Mouse (Mus musculus) MEL (cell line): ENCODE results near the gene Gm10591. TPM values are rescaled to one million over a fixed set of nuclear protein-coding genes. Genes with fewer than 3 reads are reported as not detected.
"Not testable (repeated sequence)": the region's sequence is repeated elsewhere in the genome, so short reads cannot be mapped to it uniquely, and the experiment has no call there.

Source experiments
- DNase-seq: peaks from one replicate; pipeline ENCODE4 v3.0.0; 2011; ENCODE audit warnings: low read depth, low spot score
- H3K27ac ChIP-seq: 2 replicates; pipeline ENCODE4 v1.5.1; 2012; ENCODE audit warnings: low read depth, mild to moderate bottlenecking, control low read depth, low read length, moderate library complexity; ENCODE audit not compliant: control insufficient read depth
- H3K27me3 ChIP-seq, 2 experiments: fragments of 150-350 bp in 1 of 2; sonication (generic) in 1 of 2; 2 replicates each; pipeline ENCODE4 v1.6.1; 2012; ENCODE audit warnings: low read length in 2 of 2, mild to moderate bottlenecking in 2 of 2, improper control_type of control experiment in 1 of 2, moderate library complexity in 1 of 2; ENCODE audit not compliant: insufficient read depth in 2 of 2, control insufficient read depth in 1 of 2
- H3K36me3 ChIP-seq, 2 experiments: 2 replicates each; pipeline ENCODE4 v1.6.1; 2012 to 2014; ENCODE audit warnings: low read length in 2 of 2, improper control_type of control experiment in 1 of 2, inconsistent platforms in 1 of 2, mild to moderate bottlenecking in 1 of 2; ENCODE audit not compliant: insufficient read depth in 2 of 2, control insufficient read depth in 1 of 2
- H3K4me1 ChIP-seq, 2 experiments: fragments of 150-350 bp in 1 of 2; sonication (generic) in 1 of 2; 2 replicates each; pipeline ENCODE4 v1.6.1; 2012; ENCODE audit warnings: low read length in 2 of 2, improper control_type of control experiment in 1 of 2, mild to moderate bottlenecking in 1 of 2; ENCODE audit not compliant: insufficient read depth in 2 of 2, control insufficient read depth in 1 of 2
- H3K4me3 ChIP-seq, 2 experiments: fragments of 150-350 bp in 1 of 2; sonication (generic) in 1 of 2; 2 replicates each; pipeline ENCODE4 v1.5.1; 2012; ENCODE audit warnings: low read depth in 2 of 2, low read length in 2 of 2, mild to moderate bottlenecking in 2 of 2, moderate library complexity in 2 of 2, control low read depth in 1 of 2, improper control_type of control experiment in 1 of 2; ENCODE audit not compliant: control insufficient read depth in 1 of 2, insufficient read depth in 1 of 2
- H3K79me2 ChIP-seq: 2 replicates; pipeline ENCODE4 v1.6.1; 2012; ENCODE audit warnings: mild to moderate bottlenecking, low read length, moderate library complexity; ENCODE audit not compliant: control insufficient read depth, poor library complexity, insufficient read depth
- H3K9ac ChIP-seq: 2 replicates; pipeline ENCODE4 v1.6.1; 2012; ENCODE audit warnings: low read depth, mild to moderate bottlenecking, control low read depth, low read length, moderate library complexity; ENCODE audit not compliant: control insufficient read depth, poor library complexity, severe bottlenecking
- H3K9me3 ChIP-seq: fragments of 150-350 bp; sonication (generic); replicated peaks from 2 replicates; pipeline ENCODE4 v1.6.1; 2012; ENCODE audit warnings: mild to moderate bottlenecking, low read length, improper control_type of control experiment, moderate library complexity; ENCODE audit not compliant: insufficient read depth
- polyA plus RNA-seq, 2 experiments: library from polyadenylated mRNA; stranded (reverse) in 1 of 2; unstranded in 1 of 2; fragments of >175 nt in 1 of 2; fragments of >200 nt in 1 of 2; gene quantifications; 2 replicates each; pipeline versions ENCODE4 v1.2.1 to v1.2.4; 2012; ENCODE audit warnings: low replicate concordance in 2 of 2, low read depth in 1 of 2; ENCODE audit not compliant: insufficient read length in 2 of 2, insufficient read depth in 1 of 2, missing spikeins in 1 of 2
- total RNA-seq: library from RNA; depleted of rRNA; stranded (reverse); fragments of 300-350 nt; gene quantifications from 2 replicates; pipeline ENCODE4 v1.2.3, GENCODE M21; 2012; rRNA removed

The Gm10591 gene
- total RNA-seq (not detected in 2 replicates), polyA plus RNA-seq (not detected)

- not testable (repeated sequence) for H3K4me3 ChIP-seq, H3K79me2 ChIP-seq, DNase-seq, H3K9ac ChIP-seq, H3K27ac ChIP-seq, H3K36me3 ChIP-seq, H3K9me3 ChIP-seq, H3K27me3 ChIP-seq, H3K4me1 ChIP-seq
Observed at GRCm38 (mm10) chr4:42611895-42612294, at the start of gene Gm10591. Gene Gm10591 (plus strand): TSS chr4:42612195.

- not testable (repeated sequence) for H3K27ac ChIP-seq, H3K79me2 ChIP-seq, H3K4me3 ChIP-seq, H3K27me3 ChIP-seq, H3K9ac ChIP-seq, H3K4me1 ChIP-seq, H3K36me3 ChIP-seq, H3K9me3 ChIP-seq, DNase-seq
Observed at GRCm38 (mm10) chr4:42629419-42629818, 17.4 kb downstream of the Gm10591 start, which contains the start of gene Gm2564. Gene Gm2564 (plus strand): TSS chr4:42629719.

GRCm38 (mm10) chr4:42654951-42655350 lies 43.0 kb downstream of the Gm10591 start, which contains the start of gene Ccl27b:
Gene Ccl27b (plus strand): TSS chr4:42655251.
- not testable (repeated sequence) for H3K9me3 ChIP-seq, H3K27me3 ChIP-seq, H3K27ac ChIP-seq, H3K9ac ChIP-seq, H3K4me3 ChIP-seq, H3K4me1 ChIP-seq, H3K36me3 ChIP-seq, H3K79me2 ChIP-seq, DNase-seq

- not testable (repeated sequence) for H3K9me3 ChIP-seq, H3K27ac ChIP-seq, H3K79me2 ChIP-seq, H3K4me3 ChIP-seq, H3K36me3 ChIP-seq, H3K9ac ChIP-seq, H3K4me1 ChIP-seq, H3K27me3 ChIP-seq, DNase-seq
Observed at GRCm38 (mm10) chr4:42661793-42662192, 49.8 kb downstream of the Gm10591 start, which contains the start of gene Il11ra2. Gene Il11ra2 (minus strand): TSS chr4:42661893.

Other genes starting within 250 kb of the Gm10591 start
- not detected in 2 replicates for gene Gm21586, start 172.8 kb upstream of the Gm10591 start, total RNA-seq
- under 1 TPM in 1 of 2 experiments, not detected in 1; 0.33 TPM for gene Gm21586, start 172.8 kb upstream of the Gm10591 start, polyA plus RNA-seq
- not detected in 2 replicates for gene Gm2163, start 145.4 kb upstream of the Gm10591 start, total RNA-seq
- gene Gm2163, start 145.4 kb upstream of the Gm10591 start, polyA plus RNA-seq, result not detected
- not detected in 2 replicates for gene Fam205a2, start 84.0 kb upstream of the Gm10591 start, total RNA-seq
- gene Fam205a2, start 84.0 kb upstream of the Gm10591 start, polyA plus RNA-seq, result not detected
- gene Gm2564, start 17.5 kb downstream of the Gm10591 start, total RNA-seq, result not detected in 2 replicates
- under 1 TPM in 1 of 2 experiments, not detected in 1; 0.13 TPM for gene Gm2564, start 17.5 kb downstream of the Gm10591 start, polyA plus RNA-seq
- not detected in 2 replicates for gene Ccl27b, start 43.1 kb downstream of the Gm10591 start, total RNA-seq
- gene Ccl27b, start 43.1 kb downstream of the Gm10591 start, polyA plus RNA-seq, result not detected
- not detected in 2 replicates for gene Il11ra2, start 49.7 kb downstream of the Gm10591 start, total RNA-seq
- gene Il11ra2, start 49.7 kb downstream of the Gm10591 start, polyA plus RNA-seq, result under 1 TPM in 1 of 2 experiments, not detected in 1; 0.06 TPM
- gene 4930578G10Rik, start 123.3 kb downstream of the Gm10591 start, total RNA-seq, result not detected in 2 replicates
- gene 4930578G10Rik, start 123.3 kb downstream of the Gm10591 start, polyA plus RNA-seq, result not detected
- gene Ccl19, start 144.4 kb downstream of the Gm10591 start, total RNA-seq, result not detected in 2 replicates
- under 1 TPM in 1 of 2 experiments, not detected in 1; 0.10 TPM for gene Ccl19, start 144.4 kb downstream of the Gm10591 start, polyA plus RNA-seq
- gene Ccl21a, start 161.8 kb downstream of the Gm10591 start, total RNA-seq, result not detected in 2 replicates
- not detected for gene Ccl21a, start 161.8 kb downstream of the Gm10591 start, polyA plus RNA-seq
- gene Fam205a1, start 241.7 kb downstream of the Gm10591 start, total RNA-seq, result not detected in 2 replicates
- under 1 TPM in 1 of 2 experiments, not detected in 1; 0.01 TPM for gene Fam205a1, start 241.7 kb downstream of the Gm10591 start, polyA plus RNA-seq
- not detected in 2 replicates for gene Gm12394, start 244.6 kb downstream of the Gm10591 start, total RNA-seq
- under 1 TPM in 1 of 2 experiments, not detected in 1; 0.10 TPM for gene Gm12394, start 244.6 kb downstream of the Gm10591 start, polyA plus RNA-seq